Mouse (Mus musculus) MEL (cell line): ENCODE results near the gene Ccdc33. TPM values are rescaled to one million over a fixed set of nuclear protein-coding genes. Genes with fewer than 3 reads are reported as not detected.

Experiments used
- DNase-seq: peaks from one replicate; pipeline ENCODE4 v3.0.0; 2011; ENCODE audit warnings: low read depth, low spot score
- H3K27ac ChIP-seq: 2 replicates; pipeline ENCODE4 v1.5.1; 2012; ENCODE audit warnings: low read depth, mild to moderate bottlenecking, control low read depth, low read length, moderate library complexity; ENCODE audit not compliant: control insufficient read depth
- H3K27me3 ChIP-seq, 2 experiments: fragments of 150-350 bp in 1 of 2; sonication (generic) in 1 of 2; 2 replicates each; pipeline ENCODE4 v1.6.1; 2012; ENCODE audit warnings: low read length in 2 of 2, mild to moderate bottlenecking in 2 of 2, improper control_type of control experiment in 1 of 2, moderate library complexity in 1 of 2; ENCODE audit not compliant: insufficient read depth in 2 of 2, control insufficient read depth in 1 of 2
- H3K36me3 ChIP-seq, 2 experiments: 2 replicates each; pipeline ENCODE4 v1.6.1; 2012 to 2014; ENCODE audit warnings: low read length in 2 of 2, improper control_type of control experiment in 1 of 2, inconsistent platforms in 1 of 2, mild to moderate bottlenecking in 1 of 2; ENCODE audit not compliant: insufficient read depth in 2 of 2, control insufficient read depth in 1 of 2
- H3K4me1 ChIP-seq, 2 experiments: fragments of 150-350 bp in 1 of 2; sonication (generic) in 1 of 2; 2 replicates each; pipeline ENCODE4 v1.6.1; 2012; ENCODE audit warnings: low read length in 2 of 2, improper control_type of control experiment in 1 of 2, mild to moderate bottlenecking in 1 of 2; ENCODE audit not compliant: insufficient read depth in 2 of 2, control insufficient read depth in 1 of 2
- H3K4me3 ChIP-seq, 2 experiments: fragments of 150-350 bp in 1 of 2; sonication (generic) in 1 of 2; 2 replicates each; pipeline ENCODE4 v1.5.1; 2012; ENCODE audit warnings: low read depth in 2 of 2, low read length in 2 of 2, mild to moderate bottlenecking in 2 of 2, moderate library complexity in 2 of 2, control low read depth in 1 of 2, improper control_type of control experiment in 1 of 2; ENCODE audit not compliant: control insufficient read depth in 1 of 2, insufficient read depth in 1 of 2
- H3K79me2 ChIP-seq: 2 replicates; pipeline ENCODE4 v1.6.1; 2012; ENCODE audit warnings: mild to moderate bottlenecking, low read length, moderate library complexity; ENCODE audit not compliant: control insufficient read depth, poor library complexity, insufficient read depth
- H3K9ac ChIP-seq: 2 replicates; pipeline ENCODE4 v1.6.1; 2012; ENCODE audit warnings: low read depth, mild to moderate bottlenecking, control low read depth, low read length, moderate library complexity; ENCODE audit not compliant: control insufficient read depth, poor library complexity, severe bottlenecking
- H3K9me3 ChIP-seq: fragments of 150-350 bp; sonication (generic); replicated peaks from 2 replicates; pipeline ENCODE4 v1.6.1; 2012; ENCODE audit warnings: mild to moderate bottlenecking, low read length, improper control_type of control experiment, moderate library complexity; ENCODE audit not compliant: insufficient read depth
- BHLHE40 ChIP-seq: IDR thresholded peaks from 2 replicates; pipeline ENCODE4 v1.6.1; 2012; ENCODE audit warnings: low read depth, mild to moderate bottlenecking, inconsistent platforms, low read length, improper control_type of control experiment, borderline replicate concordance
- CHD1 ChIP-seq: IDR thresholded peaks from 2 replicates; pipeline ENCODE4 v1.6.1; 2012; ENCODE audit warnings: low read depth, mild to moderate bottlenecking, inconsistent platforms, low read length, improper control_type of control experiment
- CTCF ChIP-seq, 3 experiments: IDR thresholded peaks in 2 of 3; conservative IDR thresholded peaks in 1 of 3; 2 replicates each; pipeline ENCODE4 v1.5.1; 2011 to 2012; ENCODE audit warnings: low read length in 3 of 3, low read depth in 2 of 3, mild to moderate bottlenecking in 2 of 3, improper control_type of control experiment in 1 of 3, inconsistent platforms in 1 of 3, mixed read lengths in 1 of 3, moderate library complexity in 1 of 3; ENCODE audit not compliant: control insufficient read depth in 1 of 3, insufficient read depth in 1 of 3, poor library complexity in 1 of 3, severe bottlenecking in 1 of 3
- HCFC1 ChIP-seq: IDR thresholded peaks from 2 replicates; pipeline ENCODE4 v1.6.1; 2012; ENCODE audit warnings: low read depth, mild to moderate bottlenecking, inconsistent platforms, low read length, improper control_type of control experiment, moderate library complexity
- JUND ChIP-seq: IDR thresholded peaks from 2 replicates; pipeline ENCODE4 v1.6.1; 2011; ENCODE audit warnings: low read depth, mild to moderate bottlenecking, improper control_type of control experiment, low read length
- MAZ ChIP-seq: IDR thresholded peaks from 2 replicates; pipeline ENCODE4 v1.6.1; 2012; ENCODE audit warnings: low read depth, mild to moderate bottlenecking, inconsistent platforms, low read length, improper control_type of control experiment
- MYC ChIP-seq: IDR thresholded peaks from 2 replicates; pipeline ENCODE4 v1.6.1; 2011; ENCODE audit warnings: low read depth, mild to moderate bottlenecking, low read length, improper control_type of control experiment, moderate library complexity
- NELFE ChIP-seq: IDR thresholded peaks from 2 replicates; pipeline ENCODE4 v1.6.1; 2011; ENCODE audit warnings: low read depth, low read length, improper control_type of control experiment
- NRF1 ChIP-seq: IDR thresholded peaks from 2 replicates; pipeline ENCODE4 v1.6.1; 2014; ENCODE audit warnings: low read depth, mild to moderate bottlenecking, inconsistent platforms, low read length, improper control_type of control experiment, moderate library complexity; ENCODE audit not compliant: poor library complexity, insufficient read depth, severe bottlenecking
- POLR2A ChIP-seq, 2 experiments: IDR thresholded peaks; 2 replicates each; pipeline ENCODE4 v1.6.1; 2011 to 2012; ENCODE audit warnings: low read length in 2 of 2, mild to moderate bottlenecking in 2 of 2, control low read depth in 1 of 2, improper control_type of control experiment in 1 of 2, low read depth in 1 of 2, moderate library complexity in 1 of 2; ENCODE audit not compliant: control insufficient read depth in 1 of 2, insufficient read depth in 1 of 2, poor library complexity in 1 of 2
- POLR2AphosphoS2 ChIP-seq: IDR thresholded peaks from 2 replicates; pipeline ENCODE4 v1.6.1; 2011; ENCODE audit warnings: low read length, improper control_type of control experiment
- RAD21 ChIP-seq: IDR thresholded peaks from 2 replicates; pipeline ENCODE4 v1.6.1; 2011; ENCODE audit warnings: mild to moderate bottlenecking, low read depth, low read length, improper control_type of control experiment
- SMC3 ChIP-seq: IDR thresholded peaks from 2 replicates; pipeline ENCODE4 v1.6.1; 2011; ENCODE audit warnings: low read depth, low read length, improper control_type of control experiment
- TAL1 ChIP-seq: IDR thresholded peaks from 2 replicates; pipeline ENCODE4 v1.6.1; 2012; ENCODE audit warnings: mild to moderate bottlenecking, inconsistent platforms, low read length, moderate library complexity, mixed read lengths
- USF2 ChIP-seq, 2 experiments: IDR thresholded peaks; 2 replicates each; pipeline ENCODE4 v1.6.1; 2011 to 2012; ENCODE audit warnings: improper control_type of control experiment in 2 of 2, low read length in 2 of 2, borderline replicate concordance in 1 of 2, inconsistent platforms in 1 of 2, low read depth in 1 of 2, mild to moderate bottlenecking in 1 of 2; ENCODE audit not compliant: insufficient read depth in 1 of 2
- ZC3H11A ChIP-seq: IDR thresholded peaks from 2 replicates; pipeline ENCODE4 v1.6.1; 2012; ENCODE audit warnings: low read depth, mild to moderate bottlenecking, inconsistent platforms, low read length, improper control_type of control experiment
- polyA plus RNA-seq, 2 experiments: library from polyadenylated mRNA; stranded (reverse) in 1 of 2; unstranded in 1 of 2; fragments of >175 nt in 1 of 2; fragments of >200 nt in 1 of 2; gene quantifications; 2 replicates each; pipeline versions ENCODE4 v1.2.1 to v1.2.4; 2012; ENCODE audit warnings: low replicate concordance in 2 of 2, low read depth in 1 of 2; ENCODE audit not compliant: insufficient read length in 2 of 2, insufficient read depth in 1 of 2, missing spikeins in 1 of 2
- total RNA-seq: library from RNA; depleted of rRNA; stranded (reverse); fragments of 300-350 nt; gene quantifications from 2 replicates; pipeline ENCODE4 v1.2.3, GENCODE M21; 2012

Gene Ccdc33
- total and polyA plus RNA-seq, 3 experiments, result not detected

GRCm38 (mm10) chr9:58038500-58039168, 80.0 kb downstream of the Ccdc33 start:
- Histone ChIP-seq H3K4me3 (no peak overlapping the region), H3K27ac (no peak overlapping the region), H3K9ac (no peak overlapping the region), H3K4me1 (no peaks in the 10 kb centered on the region), H3K27me3 (peaks cover 0 to 2% of the 10 kb centered on the region in 2 experiments; a peak in 3 of 4 replicates), H3K9me3 (no peaks in the 10 kb centered on the region), H3K36me3 (no peaks in the 10 kb centered on the region), H3K79me2 (no peaks in the 10 kb centered on the region)
- peak; percentile 63 for DNase-seq
- TF ChIP-seq RAD21 (peak; percentile 92), CTCF (IDR thresholded peaks at IDR 0.05 in 2 of 3, conservative IDR thresholded peaks at IDR 0.05 in 1 of 3; ENCODE audit: control insufficient read depth in 1 of 3, insufficient read depth in 1 of 3, low read depth in 2 of 3, low read length in 3 of 3, poor library complexity in 1 of 3, severe bottlenecking in 1 of 3) (peak; percentile 66 to 94 (median 94)), SMC3 (peak; percentile 86), POLR2AphosphoS2 (no peak), ZC3H11A (peak; percentile 82), MYC (no peak), NELFE (0 out of 2 replicates have a peak, but pooled peaks have one; percentile 17)

- DNase-seq, result no peak
- TF ChIP-seq TAL1 (no peak), CHD1 (no peak), HCFC1 (no peak), JUND (no peak), MAZ (no peak), NRF1 (no peak), BHLHE40 (no peak), ZC3H11A (no peak), USF2 (IDR thresholded peaks at IDR 0.05; ENCODE audit: borderline replicate concordance in 1 of 2, insufficient read depth in 1 of 2, low read depth in 1 of 2, low read length in 2 of 2) (no peak), POLR2A (IDR thresholded peaks at IDR 0.05; ENCODE audit: control insufficient read depth in 1 of 2, insufficient read depth in 1 of 2, low read depth in 1 of 2, low read length in 2 of 2, poor library complexity in 1 of 2) (no peak)
- Histone ChIP-seq H3K4me1 (no peaks in the 10 kb centered on the region), H3K9ac (no peak overlapping the region), H3K27ac (no peak overlapping the region), H3K4me3 (no peak overlapping the region), H3K27me3 (peaks cover 0 to 4% of the 10 kb centered on the region in 2 experiments; a peak in 2 of 4 replicates), H3K9me3 (no peaks in the 10 kb centered on the region), H3K36me3 (no peaks in the 10 kb centered on the region), H3K79me2 (no peaks in the 10 kb centered on the region)
Measured at GRCm38 (mm10) chr9:58036961-58037360, 81.7 kb downstream of the Ccdc33 start.
